Mouse (Mus musculus) forebrain, embryonic 15.5 days (tissue): ENCODE measurements around the gene Caln1. TPM values are rescaled to one million over a fixed set of nuclear protein-coding genes. Genes with fewer than 3 reads are reported as not detected.

Source experiments
- ATAC-seq: fragments of 200-750 bp; cut with Nextera tagmentation; replicated peaks from 2 replicates; pipeline ENCODE4 v1.8.0; 2017; ENCODE audit warnings: mild to moderate bottlenecking, moderate TSS enrichment, moderate library complexity
- H3K27ac ChIP-seq: fragments of 300-500 bp; sonication (generic); replicated peaks from 2 replicates; pipeline ENCODE4 v1.5.1; 2015; ENCODE audit warnings: mild to moderate bottlenecking, inconsistent platforms
- H3K27me3 ChIP-seq: fragments of 300-500 bp; sonication (generic); 2 replicates; pipeline ENCODE4 v1.6.1; 2015; ENCODE audit warnings: inconsistent platforms
- H3K36me3 ChIP-seq: fragments of 300-500 bp; sonication (generic); 2 replicates; pipeline ENCODE4 v1.6.1; 2015; ENCODE audit warnings: mild to moderate bottlenecking, inconsistent platforms
- H3K4me1 ChIP-seq: fragments of 300-500 bp; sonication (generic); 2 replicates; pipeline ENCODE4 v1.6.1; 2015; ENCODE audit warnings: inconsistent platforms
- H3K4me2 ChIP-seq: fragments of 300-500 bp; sonication (generic); replicated peaks from 2 replicates; pipeline ENCODE4 v1.6.1; 2015; ENCODE audit warnings: mild to moderate bottlenecking, inconsistent platforms
- H3K4me3 ChIP-seq: fragments of 300-500 bp; sonication (generic); 2 replicates; pipeline ENCODE4 v1.5.1; 2015; ENCODE audit warnings: mild to moderate bottlenecking, inconsistent platforms
- H3K9ac ChIP-seq: fragments of 300-500 bp; sonication (generic); replicated peaks from 2 replicates; pipeline ENCODE4 v1.6.1; 2015; ENCODE audit warnings: mild to moderate bottlenecking, inconsistent platforms
- H3K9me3 ChIP-seq: fragments of 300-500 bp; sonication (generic); 2 replicates; pipeline ENCODE4 v1.6.1; 2016; ENCODE audit warnings: inconsistent platforms
- WGBS: fragments of 180-500 bp; shearing (Covaris S2); methylation state at CpG from one replicate; pipeline ENCODE4 v1.1.7; 2015; ENCODE audit warnings: mixed read lengths; 5-methylcytosine and 5-hydroxymethylcytosine counted together
- polyA plus RNA-seq: library from polyadenylated mRNA; unstranded; fragments of >200 nt; fragmentation: Nextera tagmentation; extraction: Ambion mirVana; gene quantifications from 2 replicates; pipeline ENCODE4 v1.2.1, GENCODE M21; 2015

The Caln1 gene
- polyA plus RNA-seq, 1 experiment from 2014 or later = 17.5 TPM

- ATAC-seq = no peak
- H3K9ac ChIP-seq = no peak overlapping the region
- no peaks in the 10 kb centered on the region for H3K9me3 ChIP-seq
- no peak overlapping the region for H3K27ac ChIP-seq
- H3K27me3 ChIP-seq = no peaks in the 10 kb centered on the region
- H3K36me3 ChIP-seq = no peaks in the 10 kb centered on the region
- H3K4me1 ChIP-seq = no peaks in the 10 kb centered on the region
- 91% methylated on average over 8 of the region's 8 CpGs for WGBS
- no peak overlapping the region for H3K4me2 ChIP-seq
- no peak overlapping the region for H3K4me3 ChIP-seq
Observed at GRCm38 (mm10) chr5:130400136-130400917, 31.1 kb downstream of the Caln1 start.

- no peak overlapping the region for H3K9ac ChIP-seq
- H3K4me1 ChIP-seq = no peaks in the 10 kb centered on the region
- 51% methylated on average over 1 of the region's 1 CpGs for WGBS
- H3K36me3 ChIP-seq = no peaks in the 10 kb centered on the region
- no peak for ATAC-seq
- no peak overlapping the region for H3K4me3 ChIP-seq
- no peaks in the 10 kb centered on the region for H3K9me3 ChIP-seq
- H3K4me2 ChIP-seq = no peak overlapping the region
- no peaks in the 10 kb centered on the region for H3K27me3 ChIP-seq
- no peak overlapping the region for H3K27ac ChIP-seq
Observed at GRCm38 (mm10) chr5:130405201-130405600, 35.9 kb downstream of the Caln1 start.

GRCm38 (mm10) chr5:130409706-130410105 is 40.5 kb downstream of the Caln1 start:
- Histone ChIP-seq H3K27me3 (no peaks in the 10 kb centered on the region), H3K27ac (no peak overlapping the region), H3K9ac (no peak overlapping the region), H3K36me3 (no peaks in the 10 kb centered on the region), H3K9me3 (no peaks in the 10 kb centered on the region), H3K4me2 (no peak overlapping the region), H3K4me1 (no peaks in the 10 kb centered on the region), H3K4me3 (no peak overlapping the region)
- WGBS = 91% methylated on average over 6 of the region's 6 CpGs
- no peak for ATAC-seq

GRCm38 (mm10) chr5:130411516-130411915 is 42.3 kb downstream of the Caln1 start:
- Histone ChIP-seq H3K27ac (no peak overlapping the region), H3K36me3 (no peaks in the 10 kb centered on the region), H3K9ac (no peak overlapping the region), H3K4me3 (no peak overlapping the region), H3K27me3 (no peaks in the 10 kb centered on the region), H3K4me2 (no peak overlapping the region), H3K4me1 (no peaks in the 10 kb centered on the region), H3K9me3 (no peaks in the 10 kb centered on the region)
- ATAC-seq = no peak
- 92% methylated on average over 17 of the region's 17 CpGs for WGBS

GRCm38 (mm10) chr5:130447438-130447837 is 78.2 kb downstream of the Caln1 start:
- peaks cover 24% of the 10 kb centered on the region for H3K4me1 ChIP-seq
- ATAC-seq = no peak
- H3K36me3 ChIP-seq = no peaks in the 10 kb centered on the region
- no peak overlapping the region for H3K27ac ChIP-seq
- H3K4me3 ChIP-seq = no peak overlapping the region
- H3K9me3 ChIP-seq = no peaks in the 10 kb centered on the region
- H3K4me2 ChIP-seq = no peak overlapping the region
- 36% methylated on average over 6 of the region's 6 CpGs for WGBS
- H3K9ac ChIP-seq = no peak overlapping the region
- peaks cover 35% of the 10 kb centered on the region for H3K27me3 ChIP-seq

GRCm38 (mm10) chr5:130448491-130448890 is 79.2 kb downstream of the Caln1 start:
- no peaks in the 10 kb centered on the region for H3K9me3 ChIP-seq
- peaks cover 35% of the 10 kb centered on the region for H3K27me3 ChIP-seq
- H3K9ac ChIP-seq = peak overlapping the region; percentile 58
- peak overlapping the region; percentile 31; the same call in 1 of the 2 replicates for H3K27ac ChIP-seq
- WGBS = 1% methylated on average over 20 of the region's 20 CpGs
- peaks cover 24% of the 10 kb centered on the region for H3K4me1 ChIP-seq
- no peaks in the 10 kb centered on the region for H3K36me3 ChIP-seq
- H3K4me2 ChIP-seq = peak overlapping the region; percentile 97
- peak overlapping the region; percentile 53 for H3K4me3 ChIP-seq
- peak; percentile 39 for ATAC-seq

- ATAC-seq = peak; percentile 74
- H3K27me3 ChIP-seq = peaks cover 35% of the 10 kb centered on the region
- H3K27ac ChIP-seq = peak overlapping the region; percentile 31; the same call in 1 of the 2 replicates
Observed at GRCm38 (mm10) chr5:130448931-130449856, 79.9 kb downstream of the Caln1 start.

GRCm38 (mm10) chr5:130450031-130450541 is 80.8 kb downstream of the Caln1 start:
- Histone ChIP-seq H3K4me1 (peaks cover 24% of the 10 kb centered on the region), H3K4me2 (peak overlapping the region; percentile 97), H3K27ac (no peak overlapping the region), H3K27me3 (peaks cover 35% of the 10 kb centered on the region), H3K9me3 (no peaks in the 10 kb centered on the region), H3K9ac (peak overlapping the region; percentile 58), H3K36me3 (no peaks in the 10 kb centered on the region), H3K4me3 (peak overlapping the region; percentile 53)
- no peak for ATAC-seq
- 4% methylated on average over 14 of the region's 14 CpGs for WGBS

More at GRCm38 (mm10) chr5:130448931-130449856, 79.9 kb downstream of the Caln1 start:
- Histone ChIP-seq H3K9ac (peak overlapping the region; percentile 58), H3K4me1 (peaks cover 24% of the 10 kb centered on the region), H3K4me2 (peak overlapping the region; percentile 97), H3K9me3 (no peaks in the 10 kb centered on the region), H3K36me3 (no peaks in the 10 kb centered on the region), H3K4me3 (peak overlapping the region; percentile 53)
- whole genome bisulfite sequencing = under 1% methylated on average over 77 of the region's 77 CpGs

- no peak overlapping the region for H3K9ac ChIP-seq
- 86% methylated on average over 7 of the region's 7 CpGs for WGBS
- no peaks in the 10 kb centered on the region for H3K36me3 ChIP-seq
- H3K27me3 ChIP-seq = no peaks in the 10 kb centered on the region
- no peaks in the 10 kb centered on the region for H3K9me3 ChIP-seq
- ATAC-seq = no peak
- no peak overlapping the region for H3K4me2 ChIP-seq
- no peaks in the 10 kb centered on the region for H3K4me1 ChIP-seq
- H3K27ac ChIP-seq = no peak overlapping the region
- no peak overlapping the region for H3K4me3 ChIP-seq
Observed at GRCm38 (mm10) chr5:130458076-130458475, 88.8 kb downstream of the Caln1 start.

- no peak overlapping the region for H3K9ac ChIP-seq
- no peak overlapping the region for H3K4me2 ChIP-seq
- no peaks in the 10 kb centered on the region for H3K9me3 ChIP-seq
- no peak for ATAC-seq
- no peaks in the 10 kb centered on the region for H3K36me3 ChIP-seq
- H3K4me3 ChIP-seq = no peak overlapping the region
- 67% methylated on average over 10 of the region's 10 CpGs for WGBS
- H3K27me3 ChIP-seq = no peaks in the 10 kb centered on the region
- H3K4me1 ChIP-seq = no peaks in the 10 kb centered on the region
- no peak overlapping the region for H3K27ac ChIP-seq
Observed at GRCm38 (mm10) chr5:130472209-130472608, 103.0 kb downstream of the Caln1 start.

- no peaks in the 10 kb centered on the region for H3K36me3 ChIP-seq
- no peak overlapping the region for H3K4me3 ChIP-seq
- H3K9ac ChIP-seq = no peak overlapping the region
- 87% methylated on average over 6 of the region's 6 CpGs for WGBS
- H3K4me2 ChIP-seq = no peak overlapping the region
- no peaks in the 10 kb centered on the region for H3K4me1 ChIP-seq
- H3K27ac ChIP-seq = no peak overlapping the region
- H3K27me3 ChIP-seq = no peaks in the 10 kb centered on the region
- H3K9me3 ChIP-seq = no peaks in the 10 kb centered on the region
- ATAC-seq = no peak
Observed at GRCm38 (mm10) chr5:130474876-130475275, 105.6 kb downstream of the Caln1 start.

GRCm38 (mm10) chr5:130476741-130477140 is 107.5 kb downstream of the Caln1 start:
- Histone ChIP-seq H3K27ac (no peak overlapping the region), H3K4me1 (no peaks in the 10 kb centered on the region), H3K4me3 (no peak overlapping the region), H3K27me3 (no peaks in the 10 kb centered on the region), H3K4me2 (no peak overlapping the region), H3K36me3 (no peaks in the 10 kb centered on the region), H3K9ac (no peak overlapping the region), H3K9me3 (no peaks in the 10 kb centered on the region)
- no peak for ATAC-seq
- WGBS = 61% methylated on average over 12 of the region's 12 CpGs
